Mouse (Mus musculus) liver, embryonic 14.5 days (tissue): ENCODE measurements at regions not wholly inside any gene's neighbourhood (a gene's known extent, or its start where the extent isn't known, plus 50 kb on each side); places are given as distances from the start of the nearest gene placed in this dataset.

ENCODE experiments used
- CTCF ChIP-seq: IDR thresholded peaks from 2 replicates; pipeline ENCODE4 v1.5.1; 2016; ENCODE audit warnings: antibody characterized with exemption, low read depth, control low read depth
- EP300 ChIP-seq: IDR thresholded peaks from 2 replicates; pipeline ENCODE4 v1.6.1; 2016; ENCODE audit warnings: antibody characterized with exemption, low read depth

GRCm38 (mm10) chr15:86937364-86937763 lies 606.7 kb upstream of the Fam19a5 start:
- no peak for TF ChIP-seq CTCF
- TF ChIP-seq EP300: no peak
